Mouse (Mus musculus): ENCODE results near the gene Myo15. TPM values are rescaled to one million over a fixed set of nuclear protein-coding genes. Genes with fewer than 3 reads are reported as not detected.
"Not testable (repeated sequence)": the region's sequence is repeated elsewhere in the genome, so short reads cannot be mapped to it uniquely, and the experiment has no call there.

Gene Myo15
- total RNA-seq, 2 experiments from 2014 or later = not detected

DNA sequence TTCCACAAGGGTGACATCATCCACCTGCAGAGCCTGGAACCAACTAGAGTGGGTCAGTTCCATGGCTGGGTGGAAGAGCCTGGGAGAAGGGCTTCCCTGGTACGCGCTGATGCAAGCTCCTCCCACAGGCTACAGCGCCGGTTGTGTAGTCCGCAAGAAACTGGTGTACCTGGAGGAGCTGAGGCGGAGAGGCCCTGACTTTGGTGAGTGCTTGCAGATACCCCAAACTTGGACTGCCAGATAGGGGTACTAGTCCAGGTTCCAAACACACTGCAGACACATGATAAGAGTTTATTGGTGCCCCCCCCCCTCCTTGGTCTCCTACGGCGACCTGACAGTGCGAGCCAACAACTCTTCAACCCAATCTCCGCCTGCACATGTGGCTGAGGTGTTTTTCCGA, 39.8 kb downstream of the Myo15 start:
- no peak for DNase-seq

DNA sequence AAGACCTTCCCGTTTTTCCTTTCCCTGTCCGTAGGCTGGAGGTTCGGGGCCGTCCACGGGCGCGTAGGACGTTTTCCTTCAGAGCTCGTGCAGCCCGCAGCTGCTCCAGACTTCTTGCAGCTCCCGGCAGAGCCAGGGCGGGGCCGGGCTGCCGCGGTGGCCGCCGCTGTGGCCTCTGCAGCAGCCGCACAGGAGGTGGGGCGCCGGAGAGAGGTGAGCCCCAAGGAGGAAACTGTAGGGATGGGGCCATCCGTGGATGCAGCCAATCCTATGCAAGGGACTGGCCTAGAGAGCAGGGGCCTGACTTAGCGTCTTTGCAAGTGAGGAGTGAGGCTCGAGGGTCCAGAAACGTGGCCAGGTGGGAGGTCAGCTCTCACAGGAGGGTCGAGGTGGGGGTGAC, 40.4 kb downstream of the Myo15 start:
- DNase-seq = no peak

DNA sequence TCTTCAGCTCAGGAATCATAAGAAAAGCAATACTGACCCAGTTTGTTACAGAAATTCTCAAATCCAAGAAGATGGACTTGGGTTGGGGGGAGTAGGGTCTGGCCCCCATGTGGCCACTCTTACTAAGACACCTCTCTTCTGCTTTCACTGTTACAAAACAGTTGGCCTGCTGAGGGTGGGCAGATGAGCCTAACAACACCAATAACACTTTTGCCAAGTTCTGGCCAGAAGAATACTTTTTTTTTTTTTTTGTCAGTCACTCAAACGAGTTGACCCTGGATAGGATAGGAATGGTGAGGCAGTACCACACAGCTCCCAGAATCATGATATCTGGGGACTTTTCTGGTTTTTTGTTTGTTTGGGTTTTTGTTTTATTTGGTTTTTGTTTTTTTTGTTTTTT, 42.8 kb downstream of the Myo15 start:
- no peak for DNase-seq

DNA sequence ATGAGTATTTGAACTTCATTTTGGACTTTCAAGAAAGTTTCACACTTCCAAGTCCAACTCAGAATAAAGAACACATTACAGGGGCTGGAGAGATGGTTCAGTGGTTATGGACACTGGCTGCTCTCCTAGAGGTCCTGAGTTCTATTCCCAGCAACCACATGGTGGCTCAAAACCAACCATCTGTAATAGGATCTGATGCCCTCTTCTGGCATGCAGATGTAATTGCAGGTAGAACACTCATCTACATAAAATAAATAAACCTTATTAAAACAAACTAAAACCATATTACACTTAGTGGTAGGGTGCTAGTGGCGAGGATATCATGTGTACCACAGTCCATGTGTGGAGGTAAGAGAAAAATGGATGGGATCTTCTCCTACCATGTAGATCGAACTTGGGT, 43.4 kb downstream of the Myo15 start:
- DNase-seq = no peak

DNA sequence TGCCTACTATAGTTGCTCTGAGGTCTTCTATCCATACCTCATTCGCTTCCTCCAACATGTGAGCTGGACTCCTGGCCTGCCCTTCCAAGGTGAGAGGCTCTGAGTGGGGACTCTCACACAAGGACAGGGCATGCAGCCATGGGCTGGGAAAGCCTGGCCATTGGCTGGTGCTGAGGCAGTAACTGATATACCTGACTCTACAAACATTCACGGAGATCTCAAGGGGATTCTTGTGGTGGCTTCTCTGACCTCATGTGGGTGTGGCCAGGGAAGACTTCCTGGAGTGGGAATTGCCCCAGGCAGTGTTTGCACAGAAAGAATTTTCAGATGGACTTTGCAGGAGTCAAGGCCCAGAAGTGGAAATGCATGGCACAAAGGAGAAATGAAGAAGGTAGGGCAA, 45.8 kb downstream of the Myo15 start:
- no peak for DNase-seq

DNA sequence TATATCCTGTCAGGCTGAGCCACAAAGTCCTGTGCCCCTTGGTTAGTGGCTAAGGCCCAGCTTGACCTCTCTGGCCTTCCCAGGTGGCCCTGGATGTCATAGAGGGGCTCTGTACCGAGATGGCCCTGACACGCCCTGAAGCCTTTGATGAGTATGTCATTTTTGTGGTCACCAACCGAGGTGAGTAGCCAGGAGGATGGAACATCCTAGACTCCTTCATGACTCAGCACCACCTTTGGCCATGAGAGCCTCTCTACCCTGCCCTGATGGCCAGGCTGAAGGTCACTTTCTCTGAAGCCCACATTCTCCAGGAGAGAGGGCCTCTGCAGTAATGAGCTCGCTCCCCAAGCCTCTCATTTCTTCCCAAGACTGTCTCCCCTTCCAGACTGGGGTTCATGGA, 49.2 kb downstream of the Myo15 start:
- DNase-seq = no peak

DNA sequence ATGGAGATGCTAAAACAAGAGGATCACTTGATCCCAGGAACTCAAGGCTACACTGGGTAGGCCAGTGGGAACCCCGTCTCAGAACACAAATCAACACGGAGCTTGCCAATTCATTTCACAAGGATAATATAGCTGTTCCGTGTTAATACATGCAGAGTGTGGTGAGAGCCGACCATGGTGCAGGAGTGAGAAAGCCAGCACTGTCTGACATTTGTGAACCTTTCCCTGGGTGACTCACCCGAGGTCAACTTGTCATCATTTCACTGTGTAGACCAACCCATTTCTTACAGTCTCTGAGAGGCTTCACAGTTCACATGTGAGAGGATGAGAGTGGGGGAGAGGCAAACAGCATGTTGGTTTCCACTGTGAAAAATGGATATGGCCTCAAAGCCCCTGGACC, 52.9 kb downstream of the Myo15 start:
- no peak for DNase-seq

DNA sequence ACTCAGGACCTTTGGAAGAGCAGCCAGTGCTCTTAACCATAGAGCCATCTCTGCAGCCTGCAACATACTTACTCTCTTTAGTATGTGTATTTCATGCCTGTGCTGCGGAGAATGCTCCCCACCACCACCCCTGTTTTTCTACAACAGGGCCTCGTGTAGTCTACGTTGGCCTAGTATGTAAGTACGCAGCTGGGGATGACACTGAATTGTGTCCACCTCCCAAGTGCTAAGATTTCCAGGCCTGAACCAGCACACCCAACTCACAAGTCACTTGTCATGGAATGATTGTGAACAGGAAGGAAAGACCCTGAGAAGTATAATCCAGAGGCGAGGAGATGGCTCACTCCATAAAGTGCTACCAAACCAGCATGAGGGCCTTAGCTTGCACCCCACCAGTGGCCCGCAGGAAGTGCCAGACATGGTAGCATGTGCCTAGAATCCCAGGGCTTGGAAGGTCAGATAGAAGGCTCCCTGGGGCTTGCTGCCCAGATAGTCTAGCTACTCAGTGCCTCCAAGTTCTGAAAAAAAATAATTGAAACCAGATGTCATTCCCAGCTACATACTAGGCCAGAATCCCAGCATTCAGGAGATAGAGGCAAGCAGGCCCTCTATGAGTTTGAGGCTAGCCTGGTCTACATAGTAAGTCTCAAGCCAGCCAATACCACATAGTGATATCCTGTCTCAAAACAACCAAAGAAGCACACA, 53.7 kb downstream of the Myo15 start:
- DNase-seq = no peak

DNA sequence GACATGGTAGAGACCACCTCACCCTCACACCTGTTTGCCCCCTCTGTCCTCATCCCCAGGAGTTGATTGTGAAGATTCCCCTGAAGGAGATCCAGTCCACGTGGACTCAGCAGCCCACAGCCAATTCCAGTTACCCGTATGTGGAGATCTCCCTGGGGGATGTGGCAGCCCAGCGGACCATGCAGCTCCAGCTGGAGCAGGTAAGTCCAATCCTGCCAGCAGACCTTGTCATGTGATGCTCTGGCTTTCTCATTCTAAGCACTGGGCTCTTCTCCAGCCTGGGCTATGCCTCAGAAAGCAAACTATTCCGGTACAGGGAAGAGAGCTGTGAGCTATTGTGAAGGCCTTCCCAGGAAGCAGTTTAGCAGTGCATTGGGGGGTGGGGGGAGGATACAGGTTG, 57.3 kb downstream of the Myo15 start:
- peak in 1 of 2 experiments; percentile 23 for DNase-seq

DNA sequence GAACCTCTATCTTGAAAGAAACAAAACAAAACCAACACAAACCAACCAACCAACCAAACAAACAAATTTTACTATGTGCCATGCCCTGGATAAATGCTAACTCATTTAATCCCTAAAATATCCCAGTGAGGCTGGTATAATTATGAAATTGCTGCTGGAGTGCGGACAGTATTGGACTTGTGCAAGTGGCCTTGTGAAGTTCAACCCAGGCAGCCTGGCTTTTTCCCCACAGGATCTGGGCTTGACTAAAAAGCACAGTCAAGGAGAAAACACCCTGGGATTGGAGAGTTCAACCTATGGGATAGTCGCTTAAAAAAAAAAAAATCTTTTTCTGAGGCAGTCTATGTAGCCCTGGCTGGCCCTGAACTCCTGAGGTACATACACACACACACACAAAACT, 66.5 kb downstream of the Myo15 start:
- DNase-seq = no peak

DNA sequence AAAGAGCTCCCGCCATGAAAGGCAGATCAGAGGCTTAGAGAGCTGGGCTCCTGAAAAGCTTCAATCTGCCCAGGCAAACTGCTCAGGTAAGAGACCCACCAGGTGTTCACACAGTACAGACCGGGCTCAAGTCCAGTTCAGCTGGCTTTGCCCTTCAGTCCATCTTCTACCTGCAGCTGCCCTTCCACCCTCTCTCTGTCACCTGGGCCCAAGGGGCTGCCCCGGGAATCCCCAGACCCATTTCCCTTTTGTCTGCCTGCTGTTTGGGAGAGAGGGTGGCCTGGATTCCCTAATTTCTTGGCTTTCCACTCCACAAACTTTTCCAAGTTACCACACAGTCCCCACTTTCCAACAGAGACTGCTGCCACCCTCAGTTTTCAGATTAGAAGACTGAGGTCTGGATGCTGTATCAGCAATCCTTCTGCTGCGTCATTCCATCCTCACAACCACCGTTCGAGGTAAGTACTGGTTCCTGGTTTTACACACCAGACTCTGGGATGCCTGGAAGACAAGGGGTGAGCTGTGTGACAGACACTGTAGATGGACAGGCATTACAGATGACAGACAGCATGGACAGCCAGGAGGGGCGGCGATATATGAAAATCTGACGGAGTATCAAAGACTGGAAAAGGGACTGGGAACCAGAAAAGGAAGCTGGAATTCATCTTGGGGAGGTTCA, 67.2 kb downstream of the Myo15 start, which contains the start of gene Alkbh5:
Alkbh5 (plus strand) TSS at position 202 of the 679 bp plus-strand sequence.
- DNase-seq = peak; percentile 31 to 68

DNA sequence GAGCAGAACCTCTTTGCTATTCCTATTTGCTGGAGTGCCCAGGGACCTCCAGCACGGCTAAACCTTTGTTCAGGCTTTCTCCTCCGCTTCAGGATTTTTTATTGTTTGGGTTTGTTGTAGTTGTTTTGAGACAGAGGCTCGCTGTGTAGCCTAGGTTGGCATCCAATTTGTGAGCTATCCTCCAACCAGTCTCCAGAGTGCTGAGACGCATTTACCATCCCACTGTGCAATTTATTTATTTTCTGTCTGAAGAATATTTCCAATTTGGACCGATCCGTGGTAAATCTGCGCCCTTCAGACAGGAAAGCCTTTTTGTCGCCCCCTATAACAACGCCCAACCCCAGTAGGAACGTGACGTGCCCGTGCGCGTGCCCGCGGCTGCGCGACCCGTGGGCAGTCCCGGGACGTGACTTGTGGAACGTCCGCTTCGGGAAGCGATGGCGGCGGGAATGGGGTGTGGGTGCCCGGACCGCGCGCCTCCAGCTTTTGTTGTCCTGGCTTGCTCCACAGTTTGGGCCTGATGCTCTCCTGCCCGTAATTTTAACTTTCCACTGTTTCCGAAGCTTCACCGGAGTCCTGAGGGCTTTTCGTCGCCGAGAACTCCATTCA, 67.8 kb downstream of the Myo15 start:
- peak; percentile 95 to 97 for DNase-seq

DNA sequence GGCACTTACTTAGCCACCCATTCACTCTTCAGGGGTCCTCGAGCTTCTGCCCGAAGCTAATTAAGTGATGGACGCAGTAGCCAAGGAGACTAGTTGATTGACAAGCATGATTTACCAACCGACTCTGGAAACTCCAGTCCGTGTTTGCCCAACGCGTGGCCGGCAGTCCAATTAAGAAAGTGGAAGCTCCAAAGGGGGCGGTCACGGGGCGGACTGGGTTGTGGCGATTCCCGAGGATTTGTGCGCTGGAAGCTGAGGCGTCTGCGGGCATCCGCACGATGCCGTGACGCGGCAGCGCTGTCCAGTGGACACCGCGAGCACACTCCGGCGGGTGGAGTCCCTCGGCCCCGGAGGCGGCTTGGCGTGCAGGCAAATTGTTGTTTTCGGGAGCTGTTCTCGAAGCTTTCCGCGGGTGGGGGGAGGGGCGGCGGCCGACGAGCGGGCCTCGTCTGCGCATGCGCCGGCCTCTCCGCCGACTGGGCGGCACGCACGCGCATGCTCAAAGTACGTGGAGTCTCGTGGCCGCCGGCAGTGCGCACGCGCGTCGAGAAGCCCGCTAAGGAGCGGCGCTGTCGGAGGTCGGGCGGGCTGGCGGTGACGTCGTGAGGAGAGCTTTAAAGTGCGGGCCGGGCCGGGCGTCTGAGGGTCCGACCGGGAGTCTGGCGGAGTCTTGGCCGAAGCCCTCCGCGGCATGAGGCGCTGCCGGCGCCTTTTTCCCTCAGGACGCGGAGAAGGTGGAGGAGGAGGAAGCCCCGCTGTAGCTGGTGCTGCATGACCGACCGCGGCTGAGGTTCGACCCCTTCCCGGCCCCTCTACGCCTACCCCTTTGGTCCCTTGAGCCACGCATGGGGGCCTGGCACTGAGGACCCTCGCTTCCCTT, 68.6 kb downstream of the Myo15 start:
- DNase-seq = peak; percentile 98

DNA sequence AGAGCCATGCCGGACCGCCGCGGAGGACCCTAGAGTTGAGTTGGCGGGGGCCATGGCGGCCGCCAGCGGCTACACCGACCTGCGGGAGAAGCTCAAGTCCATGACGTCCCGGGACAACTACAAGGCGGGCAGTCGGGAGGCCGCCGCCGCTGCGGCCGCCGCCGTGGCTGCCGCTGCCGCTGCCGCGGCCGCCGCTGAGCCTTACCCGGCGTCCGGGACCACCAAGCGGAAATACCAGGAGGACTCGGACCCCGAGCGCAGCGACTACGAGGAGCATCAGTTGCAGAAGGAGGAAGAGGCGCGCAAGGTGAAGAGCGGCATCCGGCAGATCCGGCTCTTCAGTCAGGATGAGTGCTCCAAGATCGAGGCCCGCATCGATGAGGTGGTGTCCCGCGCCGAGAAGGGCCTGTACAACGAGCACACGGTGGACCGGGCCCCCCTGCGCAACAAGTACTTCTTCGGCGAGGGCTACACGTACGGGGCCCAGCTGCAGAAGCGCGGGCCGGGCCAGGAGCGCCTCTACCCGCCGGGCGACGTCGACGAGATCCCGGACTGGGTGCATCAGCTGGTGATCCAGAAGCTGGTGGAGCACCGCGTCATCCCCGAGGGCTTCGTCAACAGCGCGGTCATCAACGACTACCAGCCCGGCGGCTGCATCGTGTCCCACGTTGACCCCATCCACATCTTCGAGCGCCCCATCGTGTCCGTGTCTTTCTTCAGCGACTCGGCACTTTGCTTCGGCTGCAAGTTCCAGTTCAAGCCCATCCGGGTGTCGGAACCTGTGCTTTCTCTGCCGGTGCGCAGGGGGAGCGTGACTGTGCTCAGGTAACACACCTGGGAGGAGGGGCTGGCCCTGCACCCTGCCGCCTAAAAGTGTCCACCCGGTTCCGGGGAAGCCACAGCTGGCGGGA, 69.5 kb downstream of the Myo15 start:
- peak; percentile 33 to 52 for DNase-seq

DNA sequence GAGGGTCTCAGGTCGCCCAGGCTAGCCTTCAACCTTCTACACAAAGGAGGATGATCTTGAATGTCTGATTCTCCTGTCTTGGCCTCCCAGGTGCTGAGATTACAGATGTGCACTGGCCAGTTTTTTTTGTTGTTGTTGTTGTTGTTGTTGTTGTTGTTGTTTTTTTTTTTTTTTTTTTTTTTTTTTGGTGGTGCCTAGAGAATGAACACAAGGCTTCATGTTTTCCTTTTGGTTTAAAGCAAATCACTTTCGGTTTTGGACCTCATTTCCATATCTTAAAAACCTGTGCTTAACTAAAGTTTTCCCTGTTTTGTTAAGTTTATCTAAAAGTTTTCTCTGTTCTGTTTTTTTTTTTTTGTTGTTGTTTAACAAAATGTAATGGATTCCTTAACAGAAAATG, 70.4 kb downstream of the Myo15 start:
- DNase-seq = no peak

DNA sequence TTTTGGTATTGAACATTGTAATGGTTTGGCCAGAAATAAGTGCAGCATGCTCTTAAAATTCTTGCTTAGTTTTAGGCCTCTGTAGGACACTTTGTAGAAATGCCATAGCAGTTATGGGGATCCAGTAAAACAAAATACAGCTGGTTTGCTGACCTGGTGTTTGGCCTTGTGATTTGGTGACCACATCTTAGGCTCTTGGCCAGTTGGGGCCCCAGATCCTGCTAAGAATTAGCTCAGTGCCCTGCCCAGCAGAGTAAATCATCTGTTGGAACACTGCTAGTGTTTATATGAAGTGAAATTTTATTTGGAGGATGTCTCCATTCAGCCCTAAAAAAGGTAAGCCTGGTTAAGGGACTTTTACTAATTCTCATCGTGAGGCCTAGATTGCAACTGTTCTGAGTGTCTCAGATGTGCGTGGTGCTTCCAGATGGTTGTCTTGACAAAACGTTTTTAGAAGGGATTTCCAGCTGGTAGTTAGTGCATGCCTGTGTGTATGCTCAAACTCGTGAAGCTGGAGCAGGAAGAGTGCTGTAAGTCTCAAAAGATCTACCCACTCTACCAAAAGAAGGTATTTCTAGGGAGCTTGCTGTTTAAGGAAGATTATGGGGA, 71.0 kb downstream of the Myo15 start:
- DNase-seq = peak; percentile 52 to 54

DNA sequence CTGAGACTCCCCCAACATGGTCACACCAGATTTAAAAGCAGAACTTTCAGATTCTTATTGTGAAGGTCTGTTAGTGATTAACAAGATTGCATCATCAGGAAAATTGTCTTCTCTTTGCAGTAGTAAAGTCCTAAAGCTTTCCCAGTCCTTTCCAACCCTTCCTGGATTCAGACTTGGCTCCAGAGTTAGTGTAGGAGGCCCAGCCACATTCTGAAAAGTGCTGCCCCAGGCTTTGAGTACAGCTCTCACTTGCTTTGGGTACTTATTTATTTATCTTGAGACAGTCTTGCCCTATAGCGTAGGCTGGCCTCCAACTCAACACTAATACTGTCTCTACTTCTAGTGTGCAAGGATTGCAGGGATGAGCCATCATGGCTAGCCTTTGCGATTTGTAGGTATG, 71.6 kb downstream of the Myo15 start:
- DNase-seq = peak in 1 of 2 experiments; percentile 43

DNA sequence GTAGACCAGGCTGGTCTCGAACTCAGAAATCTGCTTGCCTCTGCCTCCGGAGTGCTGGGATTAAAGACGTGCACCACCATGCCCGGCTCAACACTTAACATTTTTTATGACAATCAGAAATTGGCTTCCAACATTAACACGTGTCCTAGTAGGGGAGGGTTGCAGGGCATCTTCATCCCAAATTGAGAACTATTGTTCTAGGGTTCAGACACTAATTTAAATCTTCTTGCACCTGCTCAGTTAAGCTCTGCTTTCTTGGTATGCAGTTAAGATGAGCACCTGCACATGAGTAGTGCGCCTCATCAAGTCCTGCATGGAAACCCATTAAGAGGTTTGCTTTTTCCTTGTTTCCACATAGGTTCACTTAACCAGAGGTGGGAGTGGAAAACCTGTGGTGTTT, 72.7 kb downstream of the Myo15 start:
- no peak for DNase-seq

DNA sequence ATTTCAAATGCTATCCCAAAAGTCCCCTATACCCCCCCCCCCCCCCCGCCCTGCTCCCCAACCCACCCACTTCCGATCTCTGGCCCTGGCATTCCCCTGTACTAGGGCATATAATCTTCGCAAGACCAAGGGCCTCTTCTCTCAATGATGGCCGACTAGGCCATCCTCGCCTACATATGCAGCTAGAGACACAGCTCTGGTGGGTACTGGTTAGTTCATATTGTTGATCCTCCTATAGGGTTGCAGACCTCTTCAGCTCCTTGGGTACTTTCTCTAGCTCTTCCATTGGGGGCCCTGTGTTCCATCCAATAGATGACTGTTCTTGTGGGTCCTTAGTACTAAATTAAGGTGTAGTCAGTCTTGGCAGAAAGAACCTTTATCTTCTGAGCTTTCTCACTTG, 74.1 kb downstream of the Myo15 start:
- DNase-seq = not testable (repeated sequence)

DNA sequence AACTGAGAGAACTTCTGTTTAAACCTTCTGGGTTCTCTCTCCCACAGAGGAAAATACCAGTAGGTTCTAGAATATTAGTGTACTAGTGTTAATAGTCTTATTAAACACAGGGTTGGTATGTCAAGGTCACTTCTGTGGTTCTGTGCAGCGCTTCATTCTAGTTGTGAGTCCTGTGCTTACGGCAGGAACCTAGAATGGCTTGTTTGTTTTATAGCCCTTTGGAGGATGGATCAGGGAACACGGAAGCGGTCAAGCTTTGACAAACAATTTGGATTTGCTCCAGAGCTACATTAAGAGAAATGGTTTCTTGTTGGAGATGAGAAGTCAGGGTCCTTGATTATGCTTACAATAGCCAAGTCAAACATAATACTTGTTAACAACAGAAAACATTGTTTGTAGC, 76.3 kb downstream of the Myo15 start:
- DNase-seq = no peak

DNA sequence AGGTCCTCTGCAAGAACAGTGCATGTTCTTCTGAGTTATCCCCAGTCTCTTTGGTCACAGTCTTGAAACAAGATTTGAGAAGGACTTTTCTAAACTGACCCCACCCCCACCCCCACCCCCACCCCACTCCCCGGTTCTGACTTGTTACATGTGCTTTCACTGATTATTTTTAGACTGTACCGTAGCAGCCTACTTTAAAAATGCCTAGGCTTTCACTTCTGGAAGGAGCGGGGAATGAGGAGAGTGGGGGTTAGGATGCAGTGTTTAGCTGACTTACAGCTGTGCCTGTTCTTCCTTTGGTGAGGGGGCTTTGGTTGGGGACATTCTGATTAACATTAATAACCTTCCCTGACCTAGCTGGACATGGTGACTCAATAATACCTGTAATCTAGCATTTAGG, 79.0 kb downstream of the Myo15 start:
- no peak for DNase-seq
